ENCODE assay signal across 8 mouse cellular contexts in genomic region chr8:102786467-102787360, GRCm38 (mm10). TPM values are rescaled to one million over a fixed set of nuclear protein-coding genes. Genes with fewer than 3 reads are reported as not detected.
DNase-seq lines count a peak whose midpoint lies in the region; ATAC-seq and TF ChIP-seq lines count a peak whose summit lies in the region.

No protein-coding gene starts in this region.

- ATAC-seq in kidney, embryonic 16.5 days (ENCODE audit: low FRiP score, low TSS enrichment): peak; percentile 9; the same call in 1 of the 2 replicates
- ATAC-seq in heart, embryonic 16.5 days (replicated peaks; ENCODE audit: extremely low read depth, insufficient read depth, low FRiP score): no peak
- no peak for ATAC-seq in liver, embryonic 11.5 days (replicated peaks; ENCODE audit: low FRiP score)

- peaks cover 2% of the 10 kb centered on the region; the same call in 1 of the 2 replicates for H3K27me3 ChIP-seq in kidney, embryonic 16.5 days (ENCODE audit: insufficient read depth, low read length)
- peaks cover 43% of the 10 kb centered on the region for H3K27me3 ChIP-seq in heart, embryonic 16.5 days (ENCODE audit: control insufficient read depth, insufficient read depth, low read length)
- H3K27me3 ChIP-seq in liver, embryonic 11.5 days (replicated peaks; ENCODE audit: control insufficient read depth, insufficient read depth, low read length): peaks cover 59% of the 10 kb centered on the region
- peaks cover 20% of the 10 kb centered on the region for H3K27me3 ChIP-seq in small intestine, adult 2 months (ENCODE audit: control insufficient read depth, insufficient read depth, low read length)

- no peaks in the 10 kb centered on the region for H3K9me3 ChIP-seq in kidney, embryonic 16.5 days (ENCODE audit: low read length)
- no peaks in the 10 kb centered on the region for H3K9me3 ChIP-seq in heart, embryonic 16.5 days (replicated peaks; ENCODE audit: control insufficient read depth, low read length)
- no peaks in the 10 kb centered on the region for H3K9me3 ChIP-seq in liver, embryonic 11.5 days (ENCODE audit: control insufficient read depth, low read length)

- peaks cover 17% of the 10 kb centered on the region for H3K4me1 ChIP-seq in kidney, embryonic 16.5 days (ENCODE audit: insufficient read depth, low read length)
- peaks cover 7% of the 10 kb centered on the region for H3K4me1 ChIP-seq in heart, embryonic 16.5 days (ENCODE audit: control insufficient read depth, insufficient read depth, low read length)
- H3K4me1 ChIP-seq in liver, embryonic 11.5 days (replicated peaks; ENCODE audit: control insufficient read depth, insufficient read depth, low read length): no peaks in the 10 kb centered on the region
- H3K4me1 ChIP-seq in small intestine, adult 2 months (ENCODE audit: control insufficient read depth, insufficient read depth, insufficient read length, low read length): no peaks in the 10 kb centered on the region

- no peak for DNase-seq in kidney, postnatal 25 days
- peak; percentile 48 for DNase-seq in embryo, embryonic 9.5 days (ENCODE audit: extremely low spot score)
- DNase-seq in liver, embryonic 11.5 days (ENCODE audit: low spot score): no peak
- DNase-seq in layer of hippocampus, postnatal 36 days: no peak
- no peak for DNase-seq in adrenal gland, adult 8-10 months

- TF ChIP-seq CTCF in small intestine, adult 2 months (IDR thresholded peaks at IDR 0.05; ENCODE audit: extremely low read depth, insufficient read length, insufficient replicate concordance, low read depth, low read length): no peak

- H3K36me3 ChIP-seq in kidney, embryonic 16.5 days (ENCODE audit: insufficient read depth, low read length): no peaks in the 10 kb centered on the region
- no peaks in the 10 kb centered on the region for H3K36me3 ChIP-seq in heart, embryonic 16.5 days (ENCODE audit: control insufficient read depth, insufficient read depth)
- H3K36me3 ChIP-seq in liver, embryonic 11.5 days (ENCODE audit: control insufficient read depth, insufficient read depth, low read length): no peaks in the 10 kb centered on the region
- H3K36me3 ChIP-seq in small intestine, adult 2 months (ENCODE audit: control insufficient read depth, insufficient read depth, low read length): no peaks in the 10 kb centered on the region

- H3K9ac ChIP-seq in kidney, embryonic 16.5 days (replicated peaks; ENCODE audit: low read length): peak overlapping the region; percentile 96
- H3K9ac ChIP-seq in heart, embryonic 16.5 days (ENCODE audit: low read length): peak overlapping the region; percentile 75
- H3K9ac ChIP-seq in liver, embryonic 11.5 days (ENCODE audit: low read depth, low read length): no peak overlapping the region

- peak overlapping the region; percentile 87 for H3K4me3 ChIP-seq in kidney, embryonic 16.5 days (ENCODE audit: low read length)
- H3K4me3 ChIP-seq in heart, embryonic 16.5 days (ENCODE audit: low read length): peak overlapping the region; percentile 65
- peak overlapping the region; percentile 55 for H3K4me3 ChIP-seq in liver, embryonic 11.5 days (ENCODE audit: low read depth, low read length)
- peak overlapping the region; percentile 32 for H3K4me3 ChIP-seq in small intestine, adult 2 months (ENCODE audit: low read depth, low read length)

- H3K4me2 ChIP-seq in kidney, embryonic 16.5 days (replicated peaks; ENCODE audit: low read depth, low read length): peak overlapping the region; percentile 73
- H3K4me2 ChIP-seq in heart, embryonic 16.5 days (ENCODE audit: low read depth, low read length): peak overlapping the region; percentile 91
- peak overlapping the region; percentile 60 for H3K4me2 ChIP-seq in liver, embryonic 11.5 days

- WGBS in kidney, embryonic 16.5 days: 4% methylated on average over 29 of the region's 31 CpGs
- WGBS in heart, embryonic 16.5 days: 5% methylated on average over 30 of the region's 31 CpGs
- WGBS in liver, embryonic 11.5 days: 4% methylated on average over 29 of the region's 31 CpGs
- 8% methylated on average over 31 of the region's 31 CpGs for WGBS in small intestine, adult 2 months

- TF ChIP-seq POLR2A in small intestine, adult 2 months (IDR thresholded peaks at IDR 0.05; ENCODE audit: low read depth, low read length): no peak

- peak overlapping the region; percentile 97 for H3K27ac ChIP-seq in kidney, embryonic 16.5 days (ENCODE audit: low read length)
- peak overlapping the region; percentile 62 for H3K27ac ChIP-seq in heart, embryonic 16.5 days (ENCODE audit: low read length)
- no peak overlapping the region for H3K27ac ChIP-seq in liver, embryonic 11.5 days (ENCODE audit: low read depth, low read length)
- no peak overlapping the region for H3K27ac ChIP-seq in small intestine, adult 2 months (ENCODE audit: insufficient read depth, low read depth, low read length)

RNA-seq across cellular contexts. Expression of gene Cdh11, which starts 1.3 kb away (rescaled TPM):
- polyA plus RNA-seq in kidney, embryonic 16.5 days (2015; fragmentation: Nextera tagmentation; extraction: Ambion mirVana): 151 and 159 TPM in 2 replicates
- 44.2 and 46.0 TPM in 2 replicates for polyA plus RNA-seq in heart, embryonic 16.5 days (2015; fragmentation: Nextera tagmentation; extraction: Ambion mirVana)
- 27.4 and 31.7 TPM in 2 replicates for polyA plus RNA-seq in liver, embryonic 11.5 days (2014; fragmentation: Nextera tagmentation; extraction: Ambion mirVana)
- 1.6 and 4.1 TPM in 2 replicates for polyA plus RNA-seq in small intestine, adult 2 months (2012; rRNA removed)
- 10 to 100 TPM; 75.7 to 85.9 TPM for total RNA-seq in layer of hippocampus, postnatal 36 days (2021)
- total RNA-seq in adrenal gland, adult 8-10 months (2022): 10 to 100 TPM; 14.6 to 16.8 (median 15.8) TPM

Comparison
In these comparisons a context has a peak if more than half of its experiments do, and no peak if none do; other contexts are left out.
1. H3K27ac ChIP-seq: peak in kidney, embryonic 16.5 days (single experiment) and heart, embryonic 16.5 days (single experiment); none in liver, embryonic 11.5 days (single experiment) and small intestine, adult 2 months (single experiment).
2. H3K4me3 ChIP-seq: peak in every context shown above with its lines; median percentile 87 in kidney, embryonic 16.5 days; 65 in heart, embryonic 16.5 days; 55 in liver, embryonic 11.5 days; 32 in small intestine, adult 2 months.
3. Peak in every context shown above with its lines, with median percentiles within 50 percentile points of each other: H3K4me2 ChIP-seq.